Mouse (Mus musculus) erythroblast, embryonic 14.5 days (primary cell): ENCODE measurements around the gene Trpm4. TPM values are rescaled to one million over a fixed set of nuclear protein-coding genes. Genes with fewer than 3 reads are reported as not detected.

ENCODE experiments used
- H3K27me3 ChIP-seq: 2 replicates; pipeline ENCODE4 v1.6.1; 2012; ENCODE audit warnings: inconsistent platforms; ENCODE audit not compliant: control insufficient read depth
- H3K36me3 ChIP-seq: 2 replicates; pipeline ENCODE4 v1.6.1; 2012; ENCODE audit warnings: mild to moderate bottlenecking, inconsistent platforms; ENCODE audit not compliant: control insufficient read depth
- H3K4me1 ChIP-seq: 2 replicates; pipeline ENCODE4 v1.6.1; 2012; ENCODE audit warnings: inconsistent platforms; ENCODE audit not compliant: control insufficient read depth
- H3K4me3 ChIP-seq: replicated peaks from 2 replicates; pipeline ENCODE3; 2012; ENCODE audit warnings: moderate library complexity, mild to moderate bottlenecking, inconsistent platforms
- H3K9me3 ChIP-seq: 2 replicates; pipeline ENCODE4 v1.6.1; 2012; ENCODE audit warnings: low read length, inconsistent platforms, mixed read lengths; ENCODE audit not compliant: control insufficient read depth
- GATA1 ChIP-seq: IDR thresholded peaks from 2 replicates; pipeline ENCODE4 v1.6.1; 2012; ENCODE audit warnings: low read length, inconsistent platforms, mixed read lengths
- TAL1 ChIP-seq: IDR thresholded peaks from 3 replicates; pipeline ENCODE4 v1.6.1; 2012; ENCODE audit warnings: low read length, inconsistent platforms, mixed read lengths
- polyA plus RNA-seq: library from polyadenylated mRNA; stranded (reverse); fragments of >175 nt; gene quantifications from 2 replicates; pipeline ENCODE4 v1.2.3, GENCODE M21; 2012

Gene Trpm4
- polyA plus RNA-seq, 1 experiment: 0.02 TPM

GRCm38 (mm10) chr7:45339410-45340065, 6.0 kb upstream of the Trpm4 start:
- peak overlapping the region; percentile 65 for H3K4me3 ChIP-seq
- TF ChIP-seq TAL1 (no peak), GATA1 (no peak)
- no peaks in the 10 kb centered on the region for H3K9me3 ChIP-seq
- peaks cover 53% of the 10 kb centered on the region for H3K4me1 ChIP-seq
- peaks cover 67% of the 10 kb centered on the region for H3K27me3 ChIP-seq
- no peaks in the 10 kb centered on the region for H3K36me3 ChIP-seq

GRCm38 (mm10) chr7:45338161-45338911, 4.8 kb upstream of the Trpm4 start:
- Histone ChIP-seq H3K36me3 (no peaks in the 10 kb centered on the region), H3K9me3 (no peaks in the 10 kb centered on the region), H3K27me3 (peaks cover 75% of the 10 kb centered on the region), H3K4me3 (no peak overlapping the region), H3K4me1 (peaks cover 54% of the 10 kb centered on the region)
- no peak for TF ChIP-seq TAL1
- no peak for TF ChIP-seq GATA1

GRCm38 (mm10) chr7:45337469-45337868, 3.9 kb upstream of the Trpm4 start:
- TF ChIP-seq TAL1 (no peak), GATA1 (no peak)
- H3K4me3 ChIP-seq: no peak overlapping the region
- peaks cover 81% of the 10 kb centered on the region for H3K27me3 ChIP-seq
- no peaks in the 10 kb centered on the region for H3K9me3 ChIP-seq
- H3K36me3 ChIP-seq: no peaks in the 10 kb centered on the region
- H3K4me1 ChIP-seq: peaks cover 59% of the 10 kb centered on the region

GRCm38 (mm10) chr7:45336319-45336718, 2.7 kb upstream of the Trpm4 start:
- H3K27me3 ChIP-seq: peaks cover 88% of the 10 kb centered on the region
- no peaks in the 10 kb centered on the region for H3K36me3 ChIP-seq
- peaks cover 47% of the 10 kb centered on the region for H3K4me1 ChIP-seq
- no peak overlapping the region for H3K4me3 ChIP-seq
- no peaks in the 10 kb centered on the region; the same call in 1 of the 2 replicates for H3K9me3 ChIP-seq
- TF ChIP-seq GATA1 (no peak), TAL1 (no peak)

- H3K36me3 ChIP-seq: no peaks in the 10 kb centered on the region
- peaks cover 35% of the 10 kb centered on the region for H3K4me1 ChIP-seq
- H3K9me3 ChIP-seq: no peaks in the 10 kb centered on the region; the same call in 1 of the 2 replicates
- peaks cover 80% of the 10 kb centered on the region for H3K27me3 ChIP-seq
- no peak within 1 kb of the TSS for H3K4me3 ChIP-seq
- TF ChIP-seq GATA1 (no peak), TAL1 (no peak)
Measured at GRCm38 (mm10) chr7:45335056-45335455, 1.5 kb upstream of the Trpm4 start, which contains the start of gene Hrc. Gene Hrc, plus strand, starts transcription at chr7:45335290.

GRCm38 (mm10) chr7:45334605-45335004, 1.0 kb upstream of the Trpm4 start:
- Histone ChIP-seq H3K27me3 (peaks cover 75% of the 10 kb centered on the region), H3K36me3 (no peaks in the 10 kb centered on the region), H3K9me3 (no peaks in the 10 kb centered on the region; the same call in 1 of the 2 replicates), H3K4me3 (no peak overlapping the region), H3K4me1 (peaks cover 30% of the 10 kb centered on the region)
- TF ChIP-seq TAL1: no peak

- Histone ChIP-seq H3K4me3 (peak overlapping the region; percentile 52), H3K36me3 (no peaks in the 10 kb centered on the region), H3K27me3 (peaks cover 58% of the 10 kb centered on the region), H3K9me3 (no peaks in the 10 kb centered on the region; the same call in 1 of the 2 replicates), H3K4me1 (peaks cover 13% of the 10 kb centered on the region)
- no peak for TF ChIP-seq TAL1
- TF ChIP-seq GATA1: no peak
Measured at GRCm38 (mm10) chr7:45332685-45333425, 725 bp downstream of the Trpm4 start.

- TF ChIP-seq TAL1 (no peak), GATA1 (no peak)
- H3K9me3 ChIP-seq: peaks cover 3% of the 10 kb centered on the region
- no peaks in the 10 kb centered on the region for H3K36me3 ChIP-seq
- H3K4me3 ChIP-seq: no peak overlapping the region
- peaks cover 45% of the 10 kb centered on the region for H3K27me3 ChIP-seq
- H3K4me1 ChIP-seq: peaks cover 10% of the 10 kb centered on the region
Measured at GRCm38 (mm10) chr7:45331502-45331901, 2.1 kb downstream of the Trpm4 start.
